Mouse (Mus musculus) liver, embryonic 16.5 days (tissue): ENCODE measurements at regions not wholly inside any gene's neighbourhood (a gene's known extent, or its start where the extent isn't known, plus 50 kb on each side); places are given as distances from the start of the nearest gene placed in this dataset.
"Not testable (repeated sequence)": the region's sequence is repeated elsewhere in the genome, so short reads cannot be mapped to it uniquely, and the experiment has no call there.

ENCODE experiments used
- ATAC-seq: fragments of 200-750 bp; cut with Nextera tagmentation; 2 replicates; pipeline ENCODE4 v1.8.0; 2017; ENCODE audit warnings: low read depth, mild to moderate bottlenecking, moderate number of reproducible peaks, moderate library complexity
- H3K27ac ChIP-seq: fragments of 300-500 bp; sonication (generic); 2 replicates; pipeline ENCODE4 v1.5.1; 2014; ENCODE audit warnings: mild to moderate bottlenecking, low read length
- H3K27me3 ChIP-seq: fragments of 300-500 bp; sonication (generic); 2 replicates; pipeline ENCODE4 v1.6.1; 2014; ENCODE audit warnings: low read depth, low read length, mixed read lengths; ENCODE audit not compliant: control insufficient read depth, insufficient read depth
- H3K36me3 ChIP-seq: fragments of 300-500 bp; sonication (generic); 2 replicates; pipeline ENCODE4 v1.6.1; 2014; ENCODE audit warnings: mild to moderate bottlenecking; ENCODE audit not compliant: control insufficient read depth, insufficient read depth
- H3K4me1 ChIP-seq: fragments of 300-500 bp; sonication (generic); 2 replicates; pipeline ENCODE4 v1.6.1; 2014; ENCODE audit warnings: low read depth, low read length, mixed read lengths; ENCODE audit not compliant: control insufficient read depth
- H3K4me2 ChIP-seq: fragments of 300-500 bp; sonication (generic); 2 replicates; pipeline ENCODE4 v1.6.1; 2014; ENCODE audit warnings: low read depth, low read length, mixed read lengths
- H3K4me3 ChIP-seq: fragments of 300-500 bp; sonication (generic); 2 replicates; pipeline ENCODE4 v1.5.1; 2014; ENCODE audit warnings: low read depth, mild to moderate bottlenecking, low read length
- H3K9ac ChIP-seq: fragments of 300-500 bp; sonication (generic); 2 replicates; pipeline ENCODE4 v1.6.1; 2014; ENCODE audit warnings: low read depth, low read length
- H3K9me3 ChIP-seq: fragments of 300-500 bp; sonication (generic); replicated peaks from 2 replicates; pipeline ENCODE4 v1.6.1; 2016; ENCODE audit warnings: low read length; ENCODE audit not compliant: control insufficient read depth
- WGBS: fragments of 180-500 bp; shearing (Covaris S2); extraction: QIAGEN DNeasy Blood & Tissue Kit; methylation state at CpG from one replicate; pipeline ENCODE4 v1.1.7; 2014; ENCODE audit not compliant: insufficient replicate concordance; 5-methylcytosine and 5-hydroxymethylcytosine counted together

GRCm38 (mm10) chr9:41889568-41890272 lies 234.4 kb downstream of the Sorl1 start:
- Histone ChIP-seq H3K4me3 (peak overlapping the region; percentile 21; the same call in 1 of the 2 replicates), H3K27me3 (no peaks in the 10 kb centered on the region; the same call in 1 of the 2 replicates), H3K9ac (no peak overlapping the region), H3K27ac (no peak overlapping the region), H3K4me2 (peak overlapping the region; percentile 44), H3K4me1 (peaks cover 4% of the 10 kb centered on the region), H3K36me3 (no peaks in the 10 kb centered on the region), H3K9me3 (no peaks in the 10 kb centered on the region)
- 35% methylated on average over 12 of the region's 12 CpGs for WGBS
- ATAC-seq = no peak

GRCm38 (mm10) chr9:41888616-41889150 lies 235.4 kb downstream of the Sorl1 start:
- 73% methylated on average over 3 of the region's 3 CpGs for WGBS
- no peak for ATAC-seq

GRCm38 (mm10) chr9:41886456-41886855 lies 237.6 kb downstream of the Sorl1 start:
- H3K9ac ChIP-seq, H3K4me1 ChIP-seq, H3K36me3 ChIP-seq, H3K9me3 ChIP-seq, H3K4me3 ChIP-seq, H3K27ac ChIP-seq, H3K27me3 ChIP-seq, ATAC-seq, H3K4me2 ChIP-seq: not testable (repeated sequence)
- 83% methylated on average over 13 of the region's 13 CpGs for WGBS

More at GRCm38 (mm10) chr9:41888616-41889150, 235.4 kb downstream of the Sorl1 start:
- no peak overlapping the region for H3K27ac ChIP-seq
- no peaks in the 10 kb centered on the region; the same call in 1 of the 2 replicates for H3K27me3 ChIP-seq
- H3K9me3 ChIP-seq = no peaks in the 10 kb centered on the region
- H3K9ac ChIP-seq = no peak overlapping the region
- H3K4me1 ChIP-seq = peaks cover 4% of the 10 kb centered on the region
- no peaks in the 10 kb centered on the region for H3K36me3 ChIP-seq
- no peak overlapping the region for H3K4me3 ChIP-seq
- no peak overlapping the region for H3K4me2 ChIP-seq

GRCm38 (mm10) chr9:41880457-41880856 lies 243.6 kb downstream of the Sorl1 start:
- no peak overlapping the region for H3K4me2 ChIP-seq
- H3K9ac ChIP-seq = no peak overlapping the region
- H3K27me3 ChIP-seq = no peaks in the 10 kb centered on the region
- H3K4me3 ChIP-seq = no peak overlapping the region
- no peak for ATAC-seq
- WGBS = 70% methylated on average over 3 of the region's 3 CpGs
- H3K36me3 ChIP-seq = no peaks in the 10 kb centered on the region
- H3K9me3 ChIP-seq = no peaks in the 10 kb centered on the region
- no peaks in the 10 kb centered on the region for H3K4me1 ChIP-seq
- no peak overlapping the region for H3K27ac ChIP-seq

- Histone ChIP-seq H3K4me1 (no peaks in the 10 kb centered on the region), H3K9ac (no peak overlapping the region), H3K36me3 (no peaks in the 10 kb centered on the region), H3K4me2 (no peak overlapping the region), H3K4me3 (no peak overlapping the region), H3K27me3 (no peaks in the 10 kb centered on the region), H3K27ac (no peak overlapping the region), H3K9me3 (no peaks in the 10 kb centered on the region)
- 78% methylated on average over 1 of the region's 1 CpGs for WGBS
- ATAC-seq = no peak
These were observed 245.0 kb downstream of the Sorl1 start for GRCm38 (mm10) chr9:41879080-41879479.

GRCm38 (mm10) chr9:41861136-41861535 lies 263.0 kb downstream of the Sorl1 start:
- no peaks in the 10 kb centered on the region for H3K9me3 ChIP-seq
- H3K9ac ChIP-seq = no peak overlapping the region
- 61% methylated on average over 5 of the region's 5 CpGs for WGBS
- H3K36me3 ChIP-seq = no peaks in the 10 kb centered on the region
- ATAC-seq = no peak
- no peak overlapping the region for H3K4me2 ChIP-seq
- H3K27ac ChIP-seq = no peak overlapping the region
- H3K4me1 ChIP-seq = no peaks in the 10 kb centered on the region
- no peak overlapping the region for H3K4me3 ChIP-seq
- no peaks in the 10 kb centered on the region for H3K27me3 ChIP-seq

GRCm38 (mm10) chr9:41860681-41861080 lies 263.4 kb downstream of the Sorl1 start:
- Histone ChIP-seq H3K4me3 (no peak overlapping the region), H3K9me3 (no peaks in the 10 kb centered on the region), H3K9ac (no peak overlapping the region), H3K4me1 (no peaks in the 10 kb centered on the region), H3K27ac (no peak overlapping the region), H3K27me3 (no peaks in the 10 kb centered on the region), H3K36me3 (no peaks in the 10 kb centered on the region), H3K4me2 (no peak overlapping the region)
- WGBS = 23% methylated on average over 4 of the region's 4 CpGs
- 0 out of 2 replicates have a peak, but pooled peaks have one; percentile 16 for ATAC-seq

GRCm38 (mm10) chr9:41859780-41860179 lies 264.3 kb downstream of the Sorl1 start:
- Histone ChIP-seq H3K27ac (no peak overlapping the region), H3K4me2 (no peak overlapping the region), H3K4me3 (no peak overlapping the region), H3K36me3 (no peaks in the 10 kb centered on the region), H3K27me3 (no peaks in the 10 kb centered on the region), H3K9ac (no peak overlapping the region), H3K4me1 (no peaks in the 10 kb centered on the region), H3K9me3 (no peaks in the 10 kb centered on the region)
- ATAC-seq = no peak
- 41% methylated on average over 3 of the region's 3 CpGs for WGBS

GRCm38 (mm10) chr9:41852099-41852498 lies 272.0 kb downstream of the Sorl1 start:
- Histone ChIP-seq H3K9me3 (no peaks in the 10 kb centered on the region), H3K36me3 (no peaks in the 10 kb centered on the region), H3K4me3 (no peak overlapping the region), H3K27ac (no peak overlapping the region), H3K27me3 (no peaks in the 10 kb centered on the region), H3K4me1 (no peaks in the 10 kb centered on the region), H3K9ac (no peak overlapping the region), H3K4me2 (no peak overlapping the region)
- no peak for ATAC-seq
- 54% methylated on average over 1 of the region's 1 CpGs for WGBS
